Mouse (Mus musculus) midbrain, embryonic 10.5 days (tissue): Measurements from ENCODE around the gene Tenm4. TPM values are rescaled to one million over a fixed set of nuclear protein-coding genes. Genes with fewer than 3 reads are reported as not detected.

Experiments
- DNase-seq: peaks from one replicate; pipeline ENCODE4 v3.0.0-alpha.2; 2017; ENCODE audit warnings: low spot score
- H3K27ac ChIP-seq: fragments of 300-500 bp; sonication (generic); replicated peaks from 2 replicates; pipeline ENCODE4 v1.5.1; 2016; ENCODE audit warnings: mild to moderate bottlenecking
- H3K27me3 ChIP-seq: fragments of 300-500 bp; sonication (generic); 2 replicates; pipeline ENCODE4 v1.6.1; 2016; ENCODE audit warnings: low read depth, mild to moderate bottlenecking; ENCODE audit not compliant: poor library complexity, severe bottlenecking
- H3K36me3 ChIP-seq: fragments of 300-500 bp; sonication (generic); 2 replicates; pipeline ENCODE4 v1.6.1; 2016; ENCODE audit warnings: mild to moderate bottlenecking, moderate library complexity
- H3K4me1 ChIP-seq: fragments of 300-500 bp; sonication (generic); 2 replicates; pipeline ENCODE4 v1.6.1; 2016
- H3K4me3 ChIP-seq: fragments of 300-500 bp; sonication (generic); 2 replicates; pipeline ENCODE4 v1.5.1; 2016; ENCODE audit warnings: mild to moderate bottlenecking, moderate library complexity
- H3K9me3 ChIP-seq: fragments of 300-500 bp; sonication (generic); replicated peaks from 2 replicates; pipeline ENCODE4 v1.6.1; 2016; ENCODE audit warnings: mild to moderate bottlenecking
- WGBS: fragments of 180-500 bp; shearing (Covaris S2); methylation state at CpG from one replicate; pipeline ENCODE4 v1.1.7; 2016; 5-methylcytosine and 5-hydroxymethylcytosine counted together
- polyA plus RNA-seq: library from polyadenylated mRNA; unstranded; fragments of >200 nt; fragmentation: Nextera tagmentation; extraction: Ambion mirVana; gene quantifications from 2 replicates; pipeline ENCODE4 v1.2.1, GENCODE M21; 2016

Gene Tenm4
- polyA plus RNA-seq, 1 experiment from 2014 or later: 27.4 TPM

- no peak for DNase-seq
- H3K9me3 ChIP-seq: 0 out of 2 replicates have a peak, but pooled peaks cover 4% of the 10 kb centered on the region
- no peak overlapping the region for H3K27ac ChIP-seq
- no peaks in the 10 kb centered on the region for H3K27me3 ChIP-seq
- no peak overlapping the region for H3K4me3 ChIP-seq
- peaks cover 86% of the 10 kb centered on the region for H3K36me3 ChIP-seq
- H3K4me1 ChIP-seq: peaks cover 11% of the 10 kb centered on the region
- WGBS: 93% methylated on average over 10 of the region's 10 CpGs
Measured at GRCm38 (mm10) chr7:96890987-96891386, 719.9 kb downstream of the Tenm4 start.

- Histone ChIP-seq H3K4me3 (no peak overlapping the region), H3K4me1 (peaks cover 11% of the 10 kb centered on the region), H3K9me3 (0 out of 2 replicates have a peak, but pooled peaks cover 4% of the 10 kb centered on the region), H3K27me3 (no peaks in the 10 kb centered on the region), H3K27ac (no peak overlapping the region), H3K36me3 (peaks cover 93% of the 10 kb centered on the region)
- DNase-seq: no peak
- 81% methylated on average over 10 of the region's 10 CpGs for WGBS
Measured at GRCm38 (mm10) chr7:96899036-96899569, 728.1 kb downstream of the Tenm4 start.

GRCm38 (mm10) chr7:96902183-96902582 lies 731.1 kb downstream of the Tenm4 start:
- H3K27me3 ChIP-seq: no peaks in the 10 kb centered on the region
- DNase-seq: no peak
- H3K9me3 ChIP-seq: no peaks in the 10 kb centered on the region
- H3K4me1 ChIP-seq: peaks cover 33% of the 10 kb centered on the region
- H3K36me3 ChIP-seq: peaks cover 89% of the 10 kb centered on the region
- WGBS: 56% methylated on average over 5 of the region's 5 CpGs
- H3K27ac ChIP-seq: no peak overlapping the region
- no peak overlapping the region for H3K4me3 ChIP-seq

- H3K27ac ChIP-seq: no peak overlapping the region
- H3K4me1 ChIP-seq: peaks cover 44% of the 10 kb centered on the region
- H3K9me3 ChIP-seq: no peaks in the 10 kb centered on the region
- WGBS: 90% methylated on average over 17 of the region's 17 CpGs
- DNase-seq: no peak
- H3K27me3 ChIP-seq: no peaks in the 10 kb centered on the region
- no peak overlapping the region for H3K4me3 ChIP-seq
- H3K36me3 ChIP-seq: peaks cover 82% of the 10 kb centered on the region
Measured at GRCm38 (mm10) chr7:96903088-96903985, 732.3 kb downstream of the Tenm4 start.

- DNase-seq: no peak
- peak overlapping the region; percentile 64; the same call in 1 of the 2 replicates for H3K27ac ChIP-seq
Measured at GRCm38 (mm10) chr7:96904442-96904841, 733.4 kb downstream of the Tenm4 start.

GRCm38 (mm10) chr7:96904936-96905335 lies 733.9 kb downstream of the Tenm4 start:
- Histone ChIP-seq H3K27ac (peak overlapping the region; percentile 64; the same call in 1 of the 2 replicates), H3K4me1 (peaks cover 54% of the 10 kb centered on the region), H3K27me3 (no peaks in the 10 kb centered on the region), H3K36me3 (peaks cover 67% of the 10 kb centered on the region), H3K9me3 (no peaks in the 10 kb centered on the region), H3K4me3 (no peak overlapping the region)
- no peak for DNase-seq
- 83% methylated on average over 1 of the region's 1 CpGs for WGBS

More at GRCm38 (mm10) chr7:96904442-96904841, 733.4 kb downstream of the Tenm4 start:
- H3K27me3 ChIP-seq: no peaks in the 10 kb centered on the region
- H3K9me3 ChIP-seq: no peaks in the 10 kb centered on the region
- H3K4me1 ChIP-seq: peaks cover 49% of the 10 kb centered on the region
- 77% methylated on average over 3 of the region's 3 CpGs for WGBS
- H3K36me3 ChIP-seq: peaks cover 71% of the 10 kb centered on the region
- no peak overlapping the region for H3K4me3 ChIP-seq

GRCm38 (mm10) chr7:96905422-96905821 lies 734.4 kb downstream of the Tenm4 start:
- Histone ChIP-seq H3K27me3 (no peaks in the 10 kb centered on the region), H3K9me3 (no peaks in the 10 kb centered on the region), H3K36me3 (peaks cover 62% of the 10 kb centered on the region), H3K4me3 (no peak overlapping the region), H3K4me1 (peaks cover 57% of the 10 kb centered on the region), H3K27ac (no peak overlapping the region)
- 64% methylated on average over 3 of the region's 3 CpGs for WGBS
- DNase-seq: no peak

- H3K27ac ChIP-seq: 0 out of 2 replicates have a peak overlapping the region, but pooled peaks have one; percentile 53
- peaks cover 63% of the 10 kb centered on the region for H3K4me1 ChIP-seq
Measured at GRCm38 (mm10) chr7:96906216-96906615, 735.2 kb downstream of the Tenm4 start.

GRCm38 (mm10) chr7:96907971-96908680 lies 737.1 kb downstream of the Tenm4 start:
- Histone ChIP-seq H3K27me3 (peaks cover 12% of the 10 kb centered on the region), H3K27ac (peak overlapping the region; percentile 53; the same call in 1 of the 2 replicates), H3K4me3 (no peak overlapping the region), H3K9me3 (no peaks in the 10 kb centered on the region), H3K4me1 (peaks cover 58% of the 10 kb centered on the region), H3K36me3 (peaks cover 40% of the 10 kb centered on the region)
- WGBS: 70% methylated on average over 16 of the region's 16 CpGs
- DNase-seq: no peak

More at GRCm38 (mm10) chr7:96906216-96906615, 735.2 kb downstream of the Tenm4 start:
- no peaks in the 10 kb centered on the region for H3K27me3 ChIP-seq
- 90% methylated on average over 20 of the region's 20 CpGs for WGBS
- no peak overlapping the region for H3K4me3 ChIP-seq
- no peaks in the 10 kb centered on the region for H3K9me3 ChIP-seq
- no peak for DNase-seq
- peaks cover 59% of the 10 kb centered on the region for H3K36me3 ChIP-seq

GRCm38 (mm10) chr7:96909856-96910255 lies 738.8 kb downstream of the Tenm4 start:
- no peak for DNase-seq
- H3K9me3 ChIP-seq: no peaks in the 10 kb centered on the region
- 0 out of 2 replicates have a peak overlapping the region, but pooled peaks have one; percentile 23 for H3K27ac ChIP-seq
- peaks cover 25% of the 10 kb centered on the region for H3K36me3 ChIP-seq
- H3K4me1 ChIP-seq: peaks cover 58% of the 10 kb centered on the region
- no peak overlapping the region for H3K4me3 ChIP-seq
- H3K27me3 ChIP-seq: peaks cover 18% of the 10 kb centered on the region
- WGBS: 82% methylated on average over 5 of the region's 5 CpGs

- Histone ChIP-seq H3K27ac (0 out of 2 replicates have a peak overlapping the region, but pooled peaks have one; percentile 15), H3K27me3 (peaks cover 24% of the 10 kb centered on the region), H3K36me3 (peaks cover 20% of the 10 kb centered on the region), H3K4me1 (peaks cover 52% of the 10 kb centered on the region), H3K4me3 (no peak overlapping the region), H3K9me3 (no peaks in the 10 kb centered on the region)
- 70% methylated on average over 12 of the region's 12 CpGs for WGBS
- DNase-seq: no peak
Measured at GRCm38 (mm10) chr7:96910310-96910960, 739.4 kb downstream of the Tenm4 start.

GRCm38 (mm10) chr7:96914031-96914430 lies 743.0 kb downstream of the Tenm4 start:
- H3K9me3 ChIP-seq: no peaks in the 10 kb centered on the region
- H3K27me3 ChIP-seq: peaks cover 39% of the 10 kb centered on the region
- peaks cover 28% of the 10 kb centered on the region for H3K4me1 ChIP-seq
- DNase-seq: peak; percentile 86
- H3K27ac ChIP-seq: no peak overlapping the region
- no peaks in the 10 kb centered on the region; the same call in 1 of the 2 replicates for H3K36me3 ChIP-seq
- no peak overlapping the region for H3K4me3 ChIP-seq
- 19% methylated on average over 6 of the region's 6 CpGs for WGBS
